Mouse (Mus musculus): Measurements from ENCODE around the gene Fabp3. TPM values are rescaled to one million over a fixed set of nuclear protein-coding genes. Genes with fewer than 3 reads are reported as not detected.
A peak's percentile ranks its signal among the peaks of the same experiment; 100 is the strongest.

The Fabp3 gene
- 100 to 1,000 TPM; 108 to 111 TPM for total RNA-seq (2021)

- peak; percentile 61 to 62 for DNase-seq (ENCODE audit: extremely low spot score in 1 of 2, low spot score in 1 of 2)
These were observed at the start of gene Fabp3, which contains the start of gene Gm10570 for GRCm38 (mm10) chr4:130308231-130309081. TSS of gene Fabp3 (plus strand) at chr4:130308595. TSS of gene Gm10570 (minus strand) at chr4:130308674.

GRCm38 (mm10) chr4:130260406-130260805, 48.0 kb upstream of the Fabp3 start:
- DNase-seq (ENCODE audit: extremely low spot score in 1 of 2, low spot score in 1 of 2) = no peak

GRCm38 (mm10) chr4:130264131-130264530, 44.3 kb upstream of the Fabp3 start:
- DNase-seq (ENCODE audit: extremely low spot score in 1 of 2, low spot score in 1 of 2) = no peak

- DNase-seq (ENCODE audit: extremely low spot score in 1 of 2, low spot score in 1 of 2) = peak; percentile 65 to 87
These were observed 43.6 kb upstream of the Fabp3 start for GRCm38 (mm10) chr4:130264698-130265349.

GRCm38 (mm10) chr4:130266601-130267000, 41.8 kb upstream of the Fabp3 start:
- DNase-seq (ENCODE audit: extremely low spot score in 1 of 2, low spot score in 1 of 2) = no peak

GRCm38 (mm10) chr4:130267069-130267468, 41.3 kb upstream of the Fabp3 start:
- no peak for DNase-seq (ENCODE audit: extremely low spot score in 1 of 2, low spot score in 1 of 2)

GRCm38 (mm10) chr4:130268736-130269135, 39.7 kb upstream of the Fabp3 start:
- no peak for DNase-seq (ENCODE audit: extremely low spot score in 1 of 2, low spot score in 1 of 2)

GRCm38 (mm10) chr4:130270089-130270488, 38.3 kb upstream of the Fabp3 start:
- peak; percentile 54 to 58 for DNase-seq (ENCODE audit: extremely low spot score in 1 of 2, low spot score in 1 of 2)

GRCm38 (mm10) chr4:130270611-130271347, 37.6 kb upstream of the Fabp3 start:
- DNase-seq (ENCODE audit: extremely low spot score in 1 of 2, low spot score in 1 of 2) = no peak

GRCm38 (mm10) chr4:130273698-130274345, 34.6 kb upstream of the Fabp3 start:
- DNase-seq (ENCODE audit: extremely low spot score in 1 of 2, low spot score in 1 of 2) = peak in 1 of 2 experiments; percentile 22

GRCm38 (mm10) chr4:130274346-130275015, 33.9 kb upstream of the Fabp3 start:
- no peak for DNase-seq (ENCODE audit: extremely low spot score in 1 of 2, low spot score in 1 of 2)

- DNase-seq (ENCODE audit: extremely low spot score in 1 of 2, low spot score in 1 of 2) = peak in 1 of 2 experiments; percentile 50
These were observed 33.2 kb upstream of the Fabp3 start for GRCm38 (mm10) chr4:130275016-130275822.

GRCm38 (mm10) chr4:130275823-130276105, 32.6 kb upstream of the Fabp3 start:
- no peak for DNase-seq (ENCODE audit: extremely low spot score in 1 of 2, low spot score in 1 of 2)

- DNase-seq (ENCODE audit: extremely low spot score in 1 of 2, low spot score in 1 of 2) = no peak
These were observed 31.7 kb upstream of the Fabp3 start for GRCm38 (mm10) chr4:130276573-130277176.

- no peak for DNase-seq (ENCODE audit: extremely low spot score in 1 of 2, low spot score in 1 of 2)
These were observed 29.3 kb upstream of the Fabp3 start, which contains the start of gene Serinc2 for GRCm38 (mm10) chr4:130279105-130279504. TSS of gene Serinc2 (minus strand) at chr4:130279205.

- no peak for DNase-seq (ENCODE audit: extremely low spot score in 1 of 2, low spot score in 1 of 2)
These were observed 25.5 kb upstream of the Fabp3 start for GRCm38 (mm10) chr4:130282856-130283255.

GRCm38 (mm10) chr4:130283826-130284225, 24.6 kb upstream of the Fabp3 start:
- no peak for DNase-seq (ENCODE audit: extremely low spot score in 1 of 2, low spot score in 1 of 2)

- no peak for DNase-seq (ENCODE audit: extremely low spot score in 1 of 2, low spot score in 1 of 2)
These were observed 21.9 kb upstream of the Fabp3 start for GRCm38 (mm10) chr4:130286531-130286930.

GRCm38 (mm10) chr4:130289824-130290223, 18.6 kb upstream of the Fabp3 start:
- DNase-seq (ENCODE audit: extremely low spot score in 1 of 2, low spot score in 1 of 2) = no peak
